Mouse (Mus musculus): ENCODE data around the gene Ccdc58. TPM values are rescaled to one million over a fixed set of nuclear protein-coding genes. Genes with fewer than 3 reads are reported as not detected.

The Ccdc58 gene
- total and polyA plus RNA-seq, 3 experiments: 98.3 to 183 TPM; not detected in 1

GRCm38 (mm10) chr16:36040640-36041624 is 30.6 kb upstream of the Ccdc58 start, which contains the start of gene Wdr5b (continued):
- TF ChIP-seq ETS1 (IDR thresholded peaks at IDR 0.05; ENCODE audit: low read depth, low read length) (peak; percentile 53; the same call in 1 of the 2 replicates), ZNF384 (IDR thresholded peaks at IDR 0.05; ENCODE audit: low read depth, low read length) (peak; percentile 94), TCF12 (IDR thresholded peaks at IDR 0.05; ENCODE audit: low read depth, low read length) (peak; percentile 42), NELFE (IDR thresholded peaks at IDR 0.05; ENCODE audit: low read depth, low read length) (peak; percentile 89), ZC3H11A (IDR thresholded peaks at IDR 0.05; ENCODE audit: low read depth, low read length) (no peak)

- peak overlapping the region; percentile 89 for H3K9ac ChIP-seq (ENCODE audit: control insufficient read depth, low read depth, low read length, poor library complexity, severe bottlenecking)
- H3K4me3 ChIP-seq (ENCODE audit: control insufficient read depth in 1 of 2, insufficient read depth in 1 of 2, low read depth in 2 of 2, low read length in 2 of 2): peak overlapping the region; percentile 62 to 83
- peak; percentile 57 for DNase-seq (ENCODE audit: low read depth, low spot score)
- peaks cover 10% of the 10 kb centered on the region for H3K79me2 ChIP-seq (ENCODE audit: control insufficient read depth, insufficient read depth, low read length, poor library complexity)
- 0 out of 2 replicates have a peak, but pooled peaks have one; percentile 7 for TF ChIP-seq TBP (IDR thresholded peaks at IDR 0.05; ENCODE audit: low read depth, low read length)
- TF ChIP-seq SMC3 (IDR thresholded peaks at IDR 0.05; ENCODE audit: low read depth, low read length): no peak
- no peak for TF ChIP-seq ZC3H11A (IDR thresholded peaks at IDR 0.05; ENCODE audit: low read depth, low read length)
- H3K36me3 ChIP-seq (ENCODE audit: control insufficient read depth in 1 of 2, insufficient read depth in 2 of 2, low read length in 2 of 2): peaks cover 0 to 6% of the 10 kb centered on the region in 2 experiments; a peak in 3 of 4 replicates
- H3K9me3 ChIP-seq (replicated peaks; ENCODE audit: insufficient read depth, low read length): no peaks in the 10 kb centered on the region
- 0 out of 4 replicates have a peak, but pooled peaks cover 2% of the 10 kb centered on the region in 2 experiments for H3K4me1 ChIP-seq (ENCODE audit: control insufficient read depth in 1 of 2, insufficient read depth in 2 of 2, low read length in 2 of 2)
- H3K27ac ChIP-seq (ENCODE audit: control insufficient read depth, low read depth, low read length): peak overlapping the region; percentile 95
- no peaks in the 10 kb centered on the region for H3K27me3 ChIP-seq (ENCODE audit: control insufficient read depth in 1 of 2, insufficient read depth in 2 of 2, low read length in 2 of 2)
Observed at GRCm38 (mm10) chr16:36041625-36042020, 29.9 kb upstream of the Ccdc58 start.

DNA sequence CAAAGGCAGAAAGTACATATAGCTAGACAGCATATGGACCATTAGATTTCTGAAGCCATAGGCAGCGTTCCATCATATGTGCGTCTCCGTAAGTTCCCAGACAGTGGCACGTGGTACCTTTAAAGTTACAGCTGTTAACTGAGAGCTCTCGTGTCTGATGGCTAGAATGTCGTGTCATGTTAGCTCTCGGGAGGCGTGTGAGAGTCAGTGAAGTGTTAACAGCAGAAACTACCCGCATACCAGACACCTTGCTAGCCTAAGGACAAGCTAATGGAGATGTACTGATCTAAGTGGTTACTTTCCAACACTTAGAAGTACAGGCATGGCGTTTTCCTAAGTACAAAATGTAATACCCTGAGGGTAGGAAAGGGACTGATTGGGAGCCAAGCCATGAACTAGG is 28.4 kb upstream of the Ccdc58 start:
- no peaks in the 10 kb centered on the region for H3K27me3 ChIP-seq (ENCODE audit: control insufficient read depth in 1 of 2, insufficient read depth in 2 of 2, low read length in 2 of 2)
- no peak overlapping the region for H3K9ac ChIP-seq (ENCODE audit: control insufficient read depth, low read depth, low read length, poor library complexity, severe bottlenecking)
- H3K27ac ChIP-seq (ENCODE audit: control insufficient read depth, low read depth, low read length): no peak overlapping the region
- H3K4me1 ChIP-seq (ENCODE audit: control insufficient read depth in 1 of 2, insufficient read depth in 2 of 2, low read length in 2 of 2): 0 out of 4 replicates have a peak, but pooled peaks cover 2% of the 10 kb centered on the region in 2 experiments
- TF ChIP-seq ETS1 (IDR thresholded peaks at IDR 0.05; ENCODE audit: low read depth, low read length) (no peak), MAX (IDR thresholded peaks at IDR 0.05; ENCODE audit: low read length) (no peak), NELFE (IDR thresholded peaks at IDR 0.05; ENCODE audit: low read depth, low read length) (no peak), POLR2AphosphoS2 (IDR thresholded peaks at IDR 0.05; ENCODE audit: low read length) (no peak; the same call in 1 of the 2 replicates), SIN3A (IDR thresholded peaks at IDR 0.05; ENCODE audit: low read length) (no peak), TBP (IDR thresholded peaks at IDR 0.05; ENCODE audit: low read depth, low read length) (no peak), CHD1 (IDR thresholded peaks at IDR 0.05; ENCODE audit: low read depth, low read length) (no peak), MYC (IDR thresholded peaks at IDR 0.05; ENCODE audit: low read depth, low read length) (no peak)
- peaks cover 5 to 6% of the 10 kb centered on the region in 2 experiments for H3K36me3 ChIP-seq (ENCODE audit: control insufficient read depth in 1 of 2, insufficient read depth in 2 of 2, low read length in 2 of 2)
- H3K79me2 ChIP-seq (ENCODE audit: control insufficient read depth, insufficient read depth, low read length, poor library complexity): peaks cover 10% of the 10 kb centered on the region
- no peak overlapping the region for H3K4me3 ChIP-seq (ENCODE audit: control insufficient read depth in 1 of 2, insufficient read depth in 1 of 2, low read depth in 2 of 2, low read length in 2 of 2)
- no peaks in the 10 kb centered on the region for H3K9me3 ChIP-seq (replicated peaks; ENCODE audit: insufficient read depth, low read length)
- peak; percentile 26 for DNase-seq (ENCODE audit: low read depth, low spot score)

Data from MEL (cell line).